Mouse (Mus musculus): ENCODE results near the gene Adipor2.
"Not testable (repeated sequence)": the region's sequence is repeated elsewhere in the genome, so short reads cannot be mapped to it uniquely, and the experiment has no call there.

The Adipor2 gene

GRCm38 (mm10) chr6:119390728-119391127, 26.8 kb downstream of the Adipor2 start:
- DNase-seq (ENCODE audit: low spot score in 2 of 2), result no peak

- DNase-seq (ENCODE audit: low spot score in 2 of 2), result no peak
Observed at GRCm38 (mm10) chr6:119389089-119389488, 28.4 kb downstream of the Adipor2 start.

DNA sequence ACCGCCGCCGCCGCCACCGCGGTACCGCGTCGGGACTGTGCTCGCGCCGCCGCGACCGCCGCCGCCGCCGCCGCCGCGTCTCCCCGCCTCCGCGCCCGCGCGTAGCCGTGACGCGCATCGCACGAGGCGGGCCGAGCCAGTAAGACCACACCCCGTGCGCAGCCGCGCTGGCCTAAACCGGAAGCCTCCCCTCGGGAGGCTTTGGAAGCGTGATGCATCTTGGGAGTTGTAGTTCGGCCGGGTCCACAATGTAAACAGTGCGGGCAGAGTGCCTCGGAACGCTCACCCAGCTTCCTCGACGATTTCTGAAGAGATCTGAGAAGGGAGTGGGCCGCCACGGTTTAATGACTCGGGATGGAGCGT, 28.9 kb downstream of the Adipor2 start:
- peak; percentile 90 to 92 for DNase-seq (ENCODE audit: low spot score in 2 of 2)

GRCm38 (mm10) chr6:119387801-119388649, 29.5 kb downstream of the Adipor2 start:
- peak in 1 of 2 experiments; percentile 30 for DNase-seq (ENCODE audit: low spot score in 2 of 2)

GRCm38 (mm10) chr6:119386821-119387220, 30.7 kb downstream of the Adipor2 start:
- DNase-seq (ENCODE audit: low spot score in 2 of 2), result no peak

DNA sequence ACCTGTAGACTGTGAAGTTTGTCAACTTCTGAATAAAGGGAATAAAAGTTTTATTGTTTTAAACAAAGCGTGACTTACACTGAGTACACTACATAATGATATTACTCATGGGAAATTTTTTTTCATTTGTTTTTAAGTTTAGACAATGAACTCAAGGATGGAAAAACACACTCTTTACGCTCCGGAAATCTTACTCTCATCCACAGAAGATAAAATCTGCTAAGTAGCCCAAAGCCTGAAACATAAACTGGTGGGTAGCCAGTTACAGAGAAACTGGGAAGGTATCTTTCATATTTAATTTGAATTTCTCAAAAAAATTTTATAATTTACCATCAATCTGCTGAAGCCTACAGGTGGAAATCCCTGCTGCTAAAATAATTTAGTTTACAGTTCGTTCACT, 31.1 kb downstream of the Adipor2 start:
- no peak for DNase-seq (ENCODE audit: low spot score in 2 of 2)

- DNase-seq (ENCODE audit: low spot score in 2 of 2), result no peak
Observed at GRCm38 (mm10) chr6:119385668-119386067, 31.8 kb downstream of the Adipor2 start.

- DNase-seq (ENCODE audit: low spot score in 2 of 2), result no peak
Observed at GRCm38 (mm10) chr6:119378631-119379030, 38.9 kb downstream of the Adipor2 start.

DNA sequence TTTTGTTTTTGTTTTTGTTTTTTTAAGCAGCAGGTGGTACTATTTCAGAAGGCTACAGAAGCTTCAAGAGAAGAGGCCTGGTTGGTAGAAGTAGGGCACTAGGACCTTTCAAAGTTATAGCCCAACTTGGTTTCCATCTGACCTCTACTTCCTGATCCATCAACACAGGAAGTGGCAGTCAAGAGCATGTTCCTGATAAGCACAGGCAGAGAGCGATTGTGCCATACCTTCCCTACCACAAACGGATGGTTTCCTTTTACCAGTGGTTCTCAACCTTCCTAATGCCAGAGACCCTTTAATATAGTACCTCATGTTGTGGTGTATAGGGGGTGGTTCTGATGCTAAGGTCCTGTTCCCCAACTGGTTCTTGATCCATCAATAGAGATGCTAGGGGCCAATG, 39.9 kb downstream of the Adipor2 start:
- no peak for DNase-seq (ENCODE audit: low spot score in 2 of 2)

DNA sequence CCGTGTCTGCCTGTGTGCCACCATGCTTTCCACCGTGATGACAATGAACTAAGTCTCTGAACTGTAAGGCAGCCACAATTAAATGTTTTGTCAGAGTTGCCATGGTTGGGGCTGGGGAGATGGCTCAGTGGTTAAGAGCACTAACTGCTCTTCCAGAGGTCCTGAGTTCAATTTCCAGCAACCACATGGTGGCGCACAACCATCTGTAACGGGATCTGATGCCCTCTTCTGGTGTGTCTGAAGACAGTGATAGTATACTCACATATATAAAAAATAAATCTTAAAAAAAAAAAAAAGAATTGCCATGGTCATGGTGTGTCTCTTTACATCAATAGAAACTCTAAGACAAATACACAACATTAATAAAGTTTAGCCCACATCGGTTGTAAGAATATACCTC, 42.5 kb downstream of the Adipor2 start:
- DNase-seq (ENCODE audit: low spot score in 2 of 2), result no peak

DNA sequence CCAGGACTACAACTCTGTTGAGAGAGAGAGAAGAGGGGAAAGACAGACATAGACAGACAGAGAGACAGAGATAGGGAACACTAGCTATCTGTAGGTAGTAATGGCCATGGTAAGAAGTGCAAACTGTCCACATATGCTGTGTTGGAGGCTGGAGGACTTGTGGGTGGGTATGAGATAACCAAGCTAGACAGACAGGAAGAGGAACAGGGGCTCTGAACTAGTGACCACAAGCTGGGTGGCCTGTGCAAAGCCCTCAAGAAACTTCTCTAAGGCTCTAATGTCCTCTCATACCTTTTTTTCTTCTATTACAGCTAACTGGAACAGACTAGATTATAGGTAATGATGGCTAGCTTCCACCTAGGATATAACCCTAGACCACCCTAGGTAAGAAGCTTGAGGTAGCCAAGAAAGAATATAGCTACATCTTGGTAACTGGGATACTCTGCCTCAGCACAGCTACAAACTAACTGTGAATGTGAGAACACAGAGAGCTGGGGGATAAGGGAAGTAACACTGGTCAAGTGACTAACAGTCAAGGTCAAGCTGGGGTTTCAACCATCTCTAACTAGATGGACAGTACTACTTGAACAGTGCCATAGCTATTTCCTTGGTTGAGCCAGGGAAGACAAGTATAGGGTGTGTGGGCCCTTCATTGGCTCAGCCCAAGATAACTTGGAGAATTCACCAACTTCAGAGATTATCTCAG, 44.4 kb downstream of the Adipor2 start:
- no peak for DNase-seq (ENCODE audit: low spot score in 2 of 2)

DNA sequence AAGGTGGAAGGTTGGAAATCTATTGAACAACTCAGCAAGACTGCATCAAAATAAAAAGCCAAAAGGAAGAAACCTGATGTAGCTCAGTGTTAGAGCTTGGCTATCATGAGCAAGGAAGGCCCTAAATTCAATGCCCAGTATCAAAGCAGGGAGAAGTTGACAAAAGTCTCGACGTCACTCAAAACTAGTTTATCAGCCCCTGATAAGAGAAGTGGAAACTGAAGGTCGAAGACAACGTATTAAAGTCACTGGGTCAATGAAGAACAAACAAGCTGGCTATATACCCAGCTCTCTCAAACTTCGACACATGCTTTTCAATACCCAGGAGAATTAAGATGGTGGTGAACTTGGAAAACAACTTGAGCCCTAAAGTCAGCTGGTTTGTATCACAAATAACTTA, 45.3 kb downstream of the Adipor2 start:
- DNase-seq (ENCODE audit: low spot score in 2 of 2), result no peak

- no peak for DNase-seq (ENCODE audit: low spot score in 2 of 2)
Observed at GRCm38 (mm10) chr6:119371624-119372023, 45.9 kb downstream of the Adipor2 start.

DNA sequence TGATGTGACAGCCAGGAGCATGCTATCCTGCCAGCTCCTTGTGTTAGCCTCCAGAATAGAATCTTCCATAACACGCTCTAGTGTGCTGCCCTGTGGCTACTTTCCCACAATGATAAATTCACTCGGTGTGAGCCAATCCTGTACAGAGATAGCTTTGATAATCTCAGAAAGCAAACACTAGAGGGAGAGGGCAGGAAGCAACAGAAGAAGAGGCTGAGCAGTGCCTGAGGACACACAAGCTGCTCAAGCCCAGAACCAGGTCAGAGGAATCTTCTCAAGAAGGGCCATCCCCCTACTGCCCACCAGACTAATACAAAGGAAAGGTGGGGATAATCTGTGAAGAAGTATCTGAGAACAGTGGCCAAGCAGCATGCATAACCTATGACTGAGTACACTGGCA, 50.1 kb downstream of the Adipor2 start:
- DNase-seq (ENCODE audit: low spot score in 2 of 2), result no peak

DNA sequence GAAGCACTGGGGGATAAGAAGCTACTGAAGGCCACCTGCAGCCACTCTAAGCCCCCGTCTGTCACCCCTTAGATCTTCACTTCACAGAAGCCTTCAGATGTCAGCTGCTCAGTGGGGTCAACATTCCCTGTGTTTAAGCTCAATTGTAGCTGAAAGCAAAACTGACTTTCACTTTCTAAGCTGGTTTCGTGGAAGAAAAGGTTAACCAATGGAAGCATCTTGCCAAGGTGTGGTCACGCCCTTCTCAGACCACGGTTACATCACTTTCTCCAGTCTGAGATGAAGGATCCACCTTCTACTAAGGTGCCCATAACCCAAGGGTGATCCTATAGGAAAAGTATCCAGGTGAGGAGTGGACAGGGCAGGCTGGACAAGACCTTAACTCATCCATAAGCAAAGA, 50.7 kb downstream of the Adipor2 start:
- DNase-seq (ENCODE audit: low spot score in 2 of 2), result not testable (repeated sequence)

DNA sequence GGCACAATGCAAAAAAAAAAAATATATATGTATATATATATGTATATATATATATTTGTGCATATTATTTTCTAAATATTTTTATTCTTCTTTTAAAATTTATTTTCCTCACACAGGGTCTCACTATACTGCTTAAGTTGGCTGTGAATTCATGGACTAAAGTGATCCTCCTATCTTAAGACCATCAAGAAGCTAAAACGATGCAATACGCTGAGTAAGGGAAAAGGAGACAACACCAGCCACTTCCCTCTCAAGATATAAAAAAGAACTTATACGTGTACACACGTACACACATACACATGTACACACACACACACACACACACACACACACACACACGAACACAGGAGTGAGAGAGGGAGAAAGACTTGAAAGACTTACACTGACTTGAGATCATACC, 53.9 kb downstream of the Adipor2 start:
- DNase-seq (ENCODE audit: low spot score in 2 of 2), result no peak

- no peak for DNase-seq (ENCODE audit: low spot score in 2 of 2)
Observed at GRCm38 (mm10) chr6:119360925-119361702, 56.4 kb downstream of the Adipor2 start.

DNA sequence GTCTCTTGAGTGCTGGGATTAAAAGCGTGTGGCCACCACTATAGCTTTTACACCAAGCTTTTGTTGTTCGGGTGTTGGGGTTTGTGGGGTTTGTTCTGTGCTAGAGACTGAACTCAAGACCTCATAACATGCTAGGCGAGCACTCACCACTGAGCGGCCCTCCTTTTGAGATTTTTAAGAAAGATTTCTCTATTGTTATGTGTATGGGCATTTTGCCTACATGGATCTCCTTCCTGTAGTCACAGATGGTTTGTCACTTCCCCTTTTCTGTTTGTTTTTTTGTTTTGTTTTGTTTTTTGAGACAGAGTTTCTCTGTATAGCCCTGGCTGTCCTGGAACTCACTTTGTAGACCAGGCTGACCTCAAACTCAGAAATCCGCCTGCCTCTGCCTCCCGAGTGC, 57.3 kb downstream of the Adipor2 start:
- not testable (repeated sequence) for DNase-seq (ENCODE audit: low spot score in 2 of 2)

DNA sequence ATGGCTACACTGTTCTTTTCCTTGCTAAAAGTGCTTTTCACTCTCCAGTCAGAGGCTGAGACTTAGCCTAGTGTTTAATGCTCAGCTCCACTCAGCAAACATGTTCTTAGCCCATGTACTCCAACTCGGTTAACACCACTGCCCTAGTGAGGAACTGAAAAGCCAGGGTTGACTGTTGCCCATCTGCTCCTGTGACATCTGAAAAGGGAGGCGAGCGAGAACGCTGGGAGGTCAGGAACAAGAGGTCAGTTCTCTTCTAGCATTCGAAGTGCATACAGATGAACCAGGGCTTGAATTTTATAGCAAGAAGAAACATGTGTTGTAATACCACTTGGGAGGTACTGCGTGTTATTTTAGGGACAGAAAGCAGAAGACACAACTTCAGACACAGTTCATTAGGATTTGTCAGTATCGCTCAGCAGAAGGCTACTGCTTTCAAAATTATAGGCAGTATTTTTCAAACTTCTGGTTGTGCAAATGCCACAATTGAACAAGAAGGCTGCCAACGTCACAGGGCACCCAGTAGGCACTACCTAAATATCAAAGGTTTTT, 59.4 kb downstream of the Adipor2 start:
- DNase-seq (ENCODE audit: low spot score in 2 of 2), result no peak

- no peak for DNase-seq (ENCODE audit: low spot score in 2 of 2)
Observed at GRCm38 (mm10) chr6:119352501-119352900, 65.0 kb downstream of the Adipor2 start.

- no peak for DNase-seq (ENCODE audit: low spot score in 2 of 2)
Observed at GRCm38 (mm10) chr6:119351656-119352055, 65.8 kb downstream of the Adipor2 start.

DNA sequence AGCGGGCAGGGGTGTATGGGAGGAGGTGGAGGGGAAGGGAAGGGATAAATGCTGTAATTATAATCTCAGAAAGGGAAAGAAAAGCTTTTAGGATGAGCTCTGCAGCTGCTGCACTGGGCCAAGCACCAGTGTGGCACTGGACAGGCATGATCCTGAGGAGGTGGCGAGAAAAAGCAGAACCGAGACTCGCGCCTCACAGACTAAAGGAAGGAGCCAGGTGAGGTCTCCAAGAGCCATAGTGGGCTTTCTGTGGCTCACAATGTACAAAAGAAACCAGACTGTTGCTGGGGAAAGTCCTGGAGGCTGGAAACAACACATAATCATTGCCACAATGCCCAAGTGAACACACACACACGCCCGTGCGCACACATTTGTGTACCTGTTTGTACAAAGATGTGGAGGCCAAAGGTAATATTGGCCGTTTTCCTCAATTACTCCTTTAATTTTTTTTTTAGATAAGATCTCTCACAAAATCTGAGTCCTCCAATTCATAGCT, 66.8 kb downstream of the Adipor2 start:
- DNase-seq (ENCODE audit: low spot score in 2 of 2), result no peak

Data from frontal cortex, postnatal 14 days (tissue).